Mouse (Mus musculus) heart, embryonic 12.5 days (tissue): ENCODE results near the gene Hspa14. TPM values are rescaled to one million over a fixed set of nuclear protein-coding genes. Genes with fewer than 3 reads are reported as not detected.

ENCODE experiments used
- ATAC-seq: fragments of 200-750 bp; cut with Nextera tagmentation; 2 replicates; pipeline ENCODE4 v1.8.0; 2017; ENCODE audit warnings: moderate TSS enrichment, moderate library complexity; ENCODE audit not compliant: insufficient number of reproducible peaks, low FRiP score
- H3K27ac ChIP-seq: fragments of 300-500 bp; sonication (generic); 2 replicates; pipeline ENCODE4 v1.5.1; 2016; ENCODE audit warnings: mild to moderate bottlenecking, moderate library complexity; ENCODE audit not compliant: poor library complexity, severe bottlenecking
- H3K27me3 ChIP-seq: fragments of 300-500 bp; sonication (generic); replicated peaks from 2 replicates; pipeline ENCODE4 v1.6.1; 2016; ENCODE audit warnings: mild to moderate bottlenecking, moderate library complexity
- H3K36me3 ChIP-seq: fragments of 300-500 bp; sonication (generic); 2 replicates; pipeline ENCODE4 v1.6.1; 2016; ENCODE audit warnings: mild to moderate bottlenecking, moderate library complexity
- H3K4me1 ChIP-seq: fragments of 300-500 bp; sonication (generic); replicated peaks from 2 replicates; pipeline ENCODE4 v1.6.1; 2016; ENCODE audit warnings: mild to moderate bottlenecking
- H3K4me2 ChIP-seq: fragments of 300-500 bp; sonication (generic); 2 replicates; pipeline ENCODE4 v1.6.1; 2016; ENCODE audit warnings: mild to moderate bottlenecking, moderate library complexity
- H3K4me3 ChIP-seq: fragments of 300-500 bp; sonication (generic); 2 replicates; pipeline ENCODE4 v1.5.1; 2016; ENCODE audit warnings: mild to moderate bottlenecking
- H3K9ac ChIP-seq: fragments of 300-500 bp; sonication (generic); 2 replicates; pipeline ENCODE4 v1.6.1; 2016; ENCODE audit warnings: mild to moderate bottlenecking, moderate library complexity
- H3K9me3 ChIP-seq: fragments of 300-500 bp; sonication (generic); replicated peaks from 2 replicates; pipeline ENCODE4 v1.6.1; 2016; ENCODE audit warnings: mild to moderate bottlenecking, moderate library complexity
- WGBS: fragments of 180-500 bp; shearing (Covaris S2); methylation state at CpG from one replicate; pipeline ENCODE4 v1.1.7; 2016; 5-methylcytosine and 5-hydroxymethylcytosine counted together
- polyA plus RNA-seq: library from polyadenylated mRNA; unstranded; fragments of >200 nt; fragmentation: Nextera tagmentation; extraction: Ambion mirVana; gene quantifications from 2 replicates; pipeline ENCODE4 v1.2.1, GENCODE M21; 2016

Gene Hspa14
- polyA plus RNA-seq, 1 experiment from 2014 or later = 85.9 TPM

- H3K9ac ChIP-seq = no peak overlapping the region
- H3K4me3 ChIP-seq = no peak overlapping the region
- H3K4me2 ChIP-seq = no peak overlapping the region
These were observed 32.4 kb downstream of the Hspa14 start for GRCm38 (mm10) chr2:3480239-3480638.

GRCm38 (mm10) chr2:3475746-3476251 lies 36.8 kb downstream of the Hspa14 start:
- peak overlapping the region; percentile 74 for H3K4me2 ChIP-seq
- 0 out of 2 replicates have a peak, but pooled peaks cover 6% of the 10 kb centered on the region for H3K9me3 ChIP-seq
- H3K9ac ChIP-seq = no peak overlapping the region
- no peaks in the 10 kb centered on the region for H3K36me3 ChIP-seq
- no peak overlapping the region for H3K4me3 ChIP-seq
- no peak for ATAC-seq
- no peak overlapping the region for H3K27ac ChIP-seq
- 66% methylated on average over 3 of the region's 3 CpGs for WGBS
- H3K27me3 ChIP-seq = no peaks in the 10 kb centered on the region
- peaks cover 5% of the 10 kb centered on the region for H3K4me1 ChIP-seq

More at GRCm38 (mm10) chr2:3480239-3480638, 32.4 kb downstream of the Hspa14 start:
- WGBS = 67% methylated on average over 3 of the region's 3 CpGs
- H3K27me3 ChIP-seq = no peaks in the 10 kb centered on the region
- H3K27ac ChIP-seq = no peak overlapping the region
- H3K4me1 ChIP-seq = no peaks in the 10 kb centered on the region
- H3K9me3 ChIP-seq = 0 out of 2 replicates have a peak, but pooled peaks cover 6% of the 10 kb centered on the region
- no peak for ATAC-seq
- H3K36me3 ChIP-seq = no peaks in the 10 kb centered on the region

- Histone ChIP-seq H3K36me3 (0 out of 2 replicates have a peak, but pooled peaks cover under 1% of the 10 kb centered on the region), H3K4me2 (peak within 1 kb of the TSS; percentile 74), H3K4me1 (peaks cover 5% of the 10 kb centered on the region), H3K4me3 (peak within 1 kb of the TSS; percentile 77), H3K9ac (peak within 1 kb of the TSS; percentile 87), H3K27ac (peak within 1 kb of the TSS; percentile 87), H3K27me3 (no peaks in the 10 kb centered on the region), H3K9me3 (0 out of 2 replicates have a peak, but pooled peaks cover 6% of the 10 kb centered on the region)
- WGBS = under 1% methylated on average over 42 of the region's 42 CpGs
- ATAC-seq = peak; percentile 99
These were observed 37.7 kb downstream of the Hspa14 start, which contains the start of gene Suv39h2 for GRCm38 (mm10) chr2:3474861-3475283. Gene Suv39h2, minus strand, starts transcription at chr2:3475031.

GRCm38 (mm10) chr2:3474361-3474805 lies 38.2 kb downstream of the Hspa14 start:
- peak; percentile 63 for ATAC-seq
- H3K4me2 ChIP-seq = peak overlapping the region; percentile 74
- WGBS = under 1% methylated on average over 46 of the region's 46 CpGs
- peak overlapping the region; percentile 87 for H3K27ac ChIP-seq
- H3K27me3 ChIP-seq = no peaks in the 10 kb centered on the region
- 0 out of 2 replicates have a peak, but pooled peaks cover 4% of the 10 kb centered on the region for H3K9me3 ChIP-seq
- peaks cover 5% of the 10 kb centered on the region for H3K4me1 ChIP-seq
- H3K4me3 ChIP-seq = peak overlapping the region; percentile 77
- peaks cover 3% of the 10 kb centered on the region; the same call in 1 of the 2 replicates for H3K36me3 ChIP-seq
- H3K9ac ChIP-seq = peak overlapping the region; percentile 87

- peak overlapping the region; percentile 87 for H3K27ac ChIP-seq
- ATAC-seq = no peak
- peak overlapping the region; percentile 74 for H3K4me2 ChIP-seq
- no peaks in the 10 kb centered on the region for H3K27me3 ChIP-seq
- H3K9me3 ChIP-seq = no peaks in the 10 kb centered on the region
- peaks cover 5% of the 10 kb centered on the region for H3K4me1 ChIP-seq
- peak overlapping the region; percentile 77 for H3K4me3 ChIP-seq
- peaks cover 3% of the 10 kb centered on the region; the same call in 1 of the 2 replicates for H3K36me3 ChIP-seq
- 1% methylated on average over 12 of the region's 12 CpGs for WGBS
- H3K9ac ChIP-seq = peak overlapping the region; percentile 87
These were observed 38.7 kb downstream of the Hspa14 start for GRCm38 (mm10) chr2:3473891-3474290.

GRCm38 (mm10) chr2:3456590-3456989 lies 56.0 kb downstream of the Hspa14 start:
- H3K36me3 ChIP-seq = peaks cover 61% of the 10 kb centered on the region
- H3K9me3 ChIP-seq = no peaks in the 10 kb centered on the region
- no peaks in the 10 kb centered on the region for H3K27me3 ChIP-seq
- ATAC-seq = no peak
- no peak overlapping the region for H3K4me2 ChIP-seq
- H3K27ac ChIP-seq = no peak overlapping the region
- H3K9ac ChIP-seq = no peak overlapping the region
- no peak overlapping the region for H3K4me3 ChIP-seq
- H3K4me1 ChIP-seq = no peaks in the 10 kb centered on the region
- WGBS = 82% methylated on average over 4 of the region's 4 CpGs

- no peaks in the 10 kb centered on the region for H3K27me3 ChIP-seq
- peaks cover 52% of the 10 kb centered on the region for H3K36me3 ChIP-seq
These were observed 59.5 kb downstream of the Hspa14 start for GRCm38 (mm10) chr2:3453096-3453495.

GRCm38 (mm10) chr2:3449431-3449830 lies 63.2 kb downstream of the Hspa14 start:
- 46% methylated on average over 2 of the region's 2 CpGs for WGBS
- H3K4me2 ChIP-seq = no peak overlapping the region
- ATAC-seq = no peak
- H3K9ac ChIP-seq = no peak overlapping the region
- H3K27me3 ChIP-seq = no peaks in the 10 kb centered on the region
- no peak overlapping the region for H3K27ac ChIP-seq
- no peaks in the 10 kb centered on the region for H3K9me3 ChIP-seq
- H3K4me3 ChIP-seq = no peak overlapping the region
- no peaks in the 10 kb centered on the region for H3K4me1 ChIP-seq
- H3K36me3 ChIP-seq = peaks cover 37% of the 10 kb centered on the region

More at GRCm38 (mm10) chr2:3453096-3453495, 59.5 kb downstream of the Hspa14 start:
- H3K4me2 ChIP-seq = no peak overlapping the region
- H3K9me3 ChIP-seq = no peaks in the 10 kb centered on the region
- H3K4me1 ChIP-seq = no peaks in the 10 kb centered on the region
- WGBS = 94% methylated on average over 3 of the region's 3 CpGs
- H3K4me3 ChIP-seq = no peak overlapping the region
- H3K27ac ChIP-seq = no peak overlapping the region
- no peak overlapping the region for H3K9ac ChIP-seq
- no peak for ATAC-seq

- Histone ChIP-seq H3K9me3 (no peaks in the 10 kb centered on the region), H3K27ac (no peak overlapping the region), H3K9ac (no peak overlapping the region), H3K4me2 (no peak overlapping the region), H3K4me3 (no peak overlapping the region), H3K27me3 (no peaks in the 10 kb centered on the region), H3K36me3 (peaks cover 23% of the 10 kb centered on the region), H3K4me1 (no peaks in the 10 kb centered on the region)
- WGBS = 89% methylated on average over 4 of the region's 4 CpGs
- ATAC-seq = no peak
These were observed 66.6 kb downstream of the Hspa14 start for GRCm38 (mm10) chr2:3445984-3446383.

GRCm38 (mm10) chr2:3444206-3444605 lies 68.4 kb downstream of the Hspa14 start:
- Histone ChIP-seq H3K9me3 (no peaks in the 10 kb centered on the region), H3K27me3 (no peaks in the 10 kb centered on the region), H3K27ac (no peak overlapping the region), H3K9ac (no peak overlapping the region), H3K4me3 (no peak overlapping the region), H3K36me3 (peaks cover 17% of the 10 kb centered on the region), H3K4me1 (no peaks in the 10 kb centered on the region), H3K4me2 (no peak overlapping the region)
- no peak for ATAC-seq
- 85% methylated on average over 7 of the region's 7 CpGs for WGBS
